Mouse (Mus musculus): ENCODE results near the gene Vsnl1. TPM values are rescaled to one million over a fixed set of nuclear protein-coding genes. Genes with fewer than 3 reads are reported as not detected.

Vsnl1 gene
- polyA plus RNA-seq, 1 experiment from 2014 or later: 5.9 TPM

DNA sequence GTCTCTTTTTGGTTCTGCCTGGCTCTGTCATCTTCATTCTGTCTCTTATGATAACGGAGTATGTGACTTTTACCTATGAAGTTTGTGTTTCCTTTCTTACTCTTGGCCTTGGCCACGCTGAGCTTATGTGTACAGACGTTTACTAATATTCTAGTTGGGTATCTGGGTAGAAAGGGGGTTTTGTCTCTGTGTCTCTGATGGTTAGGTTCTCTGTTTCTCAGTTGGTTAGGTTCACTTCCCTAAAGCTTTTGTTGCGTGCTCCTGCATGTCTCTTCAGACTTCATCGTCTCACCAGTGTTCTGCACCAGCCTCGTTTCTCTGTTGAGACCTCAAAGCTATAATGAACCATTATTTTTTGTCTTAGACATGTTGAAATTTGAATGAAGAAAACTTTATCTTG, 159.2 kb downstream of the Vsnl1 start:
- Histone ChIP-seq H3K27me3 (replicated peaks; ENCODE audit: control insufficient read depth, insufficient read depth, low read length) (no peaks in the 10 kb centered on the region), H3K36me3 (ENCODE audit: control insufficient read depth, insufficient read depth, low read length) (peaks cover 26% of the 10 kb centered on the region), H3K4me3 (ENCODE audit: low read depth, low read length) (no peak overlapping the region), H3K9ac (ENCODE audit: low read depth, low read length) (no peak overlapping the region), H3K4me2 (no peak overlapping the region), H3K9me3 (ENCODE audit: control insufficient read depth, low read length) (no peaks in the 10 kb centered on the region), H3K4me1 (replicated peaks; ENCODE audit: control insufficient read depth, insufficient read depth, low read length) (no peaks in the 10 kb centered on the region), H3K27ac (ENCODE audit: low read depth, low read length) (no peak overlapping the region)
- ATAC-seq (replicated peaks; ENCODE audit: low FRiP score): no peak
- 86% methylated on average over 6 of the region's 6 CpGs for WGBS
- no peak for DNase-seq (ENCODE audit: low spot score)

DNA sequence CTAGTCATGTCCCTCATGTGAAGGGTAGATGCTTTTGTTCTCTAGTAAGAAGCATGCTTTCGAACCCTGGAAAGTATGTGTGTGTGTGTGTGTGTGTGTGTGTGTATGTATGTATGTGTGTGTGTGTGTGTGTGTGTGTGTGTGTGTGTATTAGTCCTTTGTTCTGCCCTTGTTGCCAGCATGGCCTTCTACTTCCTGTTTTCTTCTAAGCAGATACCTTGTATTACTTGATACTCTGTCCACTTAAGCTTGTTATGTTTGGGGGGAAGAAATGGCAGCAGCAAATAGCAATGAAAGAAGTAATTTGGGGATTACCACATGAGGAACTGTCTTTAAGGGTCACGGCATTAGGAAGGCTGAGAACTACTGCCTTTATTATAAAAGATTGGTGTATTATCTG, 159.8 kb downstream of the Vsnl1 start:
- no peak overlapping the region for H3K27ac ChIP-seq (ENCODE audit: low read depth, low read length)
- H3K9ac ChIP-seq (ENCODE audit: low read depth, low read length): no peak overlapping the region
- no peaks in the 10 kb centered on the region for H3K9me3 ChIP-seq (ENCODE audit: control insufficient read depth, low read length)
- no peak overlapping the region for H3K4me2 ChIP-seq
- peaks cover 25% of the 10 kb centered on the region for H3K36me3 ChIP-seq (ENCODE audit: control insufficient read depth, insufficient read depth, low read length)
- ATAC-seq (replicated peaks; ENCODE audit: low FRiP score) (no peak), DNase-seq (ENCODE audit: low spot score) (no peak)
- H3K4me3 ChIP-seq (ENCODE audit: low read depth, low read length): no peak overlapping the region
- 93% methylated on average over 2 of the region's 2 CpGs for WGBS
- no peaks in the 10 kb centered on the region for H3K4me1 ChIP-seq (replicated peaks; ENCODE audit: control insufficient read depth, insufficient read depth, low read length)
- no peaks in the 10 kb centered on the region for H3K27me3 ChIP-seq (replicated peaks; ENCODE audit: control insufficient read depth, insufficient read depth, low read length)

Small RNA genes lying within 50 kb of the gene (microRNA-seq; reads per million reads assigned to microRNA genes)
- not detected for gene Mir7675 (ENCODE audit: borderline number of aligned reads)

Other genes with a start within 250 kb of the Vsnl1 start
- not detected in 2 replicates for gene Msgn1, start 227.6 kb downstream of the Vsnl1 start, polyA plus RNA-seq (2014; fragmentation: Nextera tagmentation; extraction: Ambion mirVana)
- 13.5 and 13.9 TPM in 2 replicates for gene Gen1, start 170.8 kb downstream of the Vsnl1 start, polyA plus RNA-seq (2014; fragmentation: Nextera tagmentation; extraction: Ambion mirVana)
- 91.1 and 95.8 TPM in 2 replicates for gene Smc6, start 170.7 kb downstream of the Vsnl1 start, polyA plus RNA-seq (2014; fragmentation: Nextera tagmentation; extraction: Ambion mirVana)
- 0.16 and 0.23 TPM in 2 replicates for gene Rad51ap2, start 19.5 kb upstream of the Vsnl1 start, polyA plus RNA-seq (2014; fragmentation: Nextera tagmentation; extraction: Ambion mirVana)

Measured in liver, embryonic 11.5 days (tissue).